Mouse (Mus musculus) CH12.LX (cell line): ENCODE results near the gene Hist1h1d.

Experiments used
- BHLHE40 ChIP-seq: IDR thresholded peaks from 2 replicates; pipeline ENCODE4 v1.6.1; 2011; ENCODE audit warnings: mild to moderate bottlenecking, low read depth, low read length, improper control_type of control experiment
- CHD2 ChIP-seq: IDR thresholded peaks from 2 replicates; pipeline ENCODE4 v1.6.1; 2011; ENCODE audit warnings: low read length, improper control_type of control experiment
- CTCF ChIP-seq, 2 experiments: IDR thresholded peaks in 1 of 2; conservative IDR thresholded peaks in 1 of 2; 2 replicates each; pipeline ENCODE4 v1.5.1; 2011 to 2012; ENCODE audit warnings: low read depth in 2 of 2, low read length in 2 of 2, improper control_type of control experiment in 1 of 2, inconsistent platforms in 1 of 2, mild to moderate bottlenecking in 1 of 2, moderate library complexity in 1 of 2
- E2F4 ChIP-seq: IDR thresholded peaks from 2 replicates; pipeline ENCODE4 v1.6.1; 2011; ENCODE audit warnings: low read depth, low read length, improper control_type of control experiment; ENCODE audit not compliant: insufficient replicate concordance
- EP300 ChIP-seq: IDR thresholded peaks from 2 replicates; pipeline ENCODE4 v1.6.1; 2011; ENCODE audit warnings: low read length, improper control_type of control experiment
- GABPA ChIP-seq: IDR thresholded peaks from 2 replicates; pipeline ENCODE4 v1.6.1; 2012; ENCODE audit warnings: low read depth, low read length, improper control_type of control experiment, inconsistent platforms; ENCODE audit not compliant: insufficient replicate concordance
- HCFC1 ChIP-seq: IDR thresholded peaks from 2 replicates; pipeline ENCODE4 v1.6.1; 2012; ENCODE audit warnings: low read depth, mild to moderate bottlenecking, inconsistent platforms, low read length, improper control_type of control experiment
- MAFK ChIP-seq: IDR thresholded peaks from 2 replicates; pipeline ENCODE4 v1.6.1; 2011; ENCODE audit warnings: low read length, improper control_type of control experiment; ENCODE audit not compliant: insufficient replicate concordance
- NELFE ChIP-seq: IDR thresholded peaks from 2 replicates; pipeline ENCODE4 v1.6.1; 2011; ENCODE audit warnings: low read depth, low read length, improper control_type of control experiment
- POLR2A ChIP-seq: IDR thresholded peaks from 2 replicates; pipeline ENCODE4 v1.6.1; 2011; ENCODE audit warnings: low read depth, mild to moderate bottlenecking, improper control_type of control experiment, low read length
- RCOR1 ChIP-seq: conservative IDR thresholded peaks from 2 replicates; pipeline ENCODE4 v1.6.1; 2012; ENCODE audit warnings: low read depth, mild to moderate bottlenecking, inconsistent platforms, low read length, improper control_type of control experiment
- TCF12 ChIP-seq: IDR thresholded peaks from 2 replicates; pipeline ENCODE4 v1.6.1; 2014; ENCODE audit warnings: low read depth, mild to moderate bottlenecking, inconsistent platforms, low read length, improper control_type of control experiment
- USF1 ChIP-seq: IDR thresholded peaks from 2 replicates; pipeline ENCODE4 v1.6.1; 2014; ENCODE audit warnings: low read depth, mild to moderate bottlenecking, inconsistent platforms, low read length, improper control_type of control experiment
- ZNF384 ChIP-seq: IDR thresholded peaks from 2 replicates; pipeline ENCODE4 v1.6.1; 2012; ENCODE audit warnings: low read depth, low read length, improper control_type of control experiment, inconsistent platforms

DNA sequence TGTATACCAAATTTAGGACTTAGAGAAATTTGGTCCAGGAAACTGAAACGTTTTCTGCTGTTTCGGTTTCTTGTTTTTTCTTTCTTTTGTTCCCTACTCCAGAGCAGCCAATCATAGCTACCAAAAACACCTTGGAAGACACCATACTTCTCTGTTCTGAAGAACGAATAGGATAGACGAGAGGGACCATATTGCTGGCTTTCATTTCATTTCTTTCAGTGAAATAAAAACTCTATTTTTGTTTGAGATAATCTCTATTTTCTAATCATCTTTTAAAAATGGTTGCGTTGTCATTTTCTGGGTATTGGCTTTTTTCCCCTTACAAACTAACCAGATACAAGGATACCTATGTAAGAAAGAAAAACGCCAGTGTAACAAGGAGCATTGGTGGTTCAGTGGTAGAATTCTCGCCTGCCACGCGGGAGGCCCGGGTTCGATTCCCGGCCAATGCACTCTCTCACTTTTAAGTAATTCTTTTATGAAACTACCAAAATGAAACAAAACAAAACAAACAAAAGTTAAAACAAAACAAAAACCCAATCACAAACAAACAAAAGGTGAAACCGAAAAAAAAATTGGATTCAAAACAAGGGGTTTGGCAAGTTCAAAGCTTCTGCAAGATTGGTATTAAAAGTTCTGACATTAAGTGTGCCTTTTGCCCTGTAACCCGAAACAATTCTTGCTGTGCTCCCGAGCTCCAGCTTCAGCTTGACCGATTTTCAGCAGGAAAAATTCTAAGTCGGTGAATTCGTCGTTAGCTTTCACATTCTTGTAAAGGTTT is 36.0 kb upstream of the Hist1h1d start:
- TF ChIP-seq HCFC1: no peak
- TF ChIP-seq CTCF (conservative IDR thresholded peaks at IDR 0.05 in 1 of 2, IDR thresholded peaks at IDR 0.05 in 1 of 2; ENCODE audit: low read depth in 2 of 2, low read length in 2 of 2): no peak
- peak; percentile 24; the same call in 1 of the 2 replicates for TF ChIP-seq ZNF384
- TF ChIP-seq RCOR1: no peak
- TF ChIP-seq MAFK: peak; percentile 96
- no peak for TF ChIP-seq USF1
- TF ChIP-seq EP300: no peak
- TF ChIP-seq POLR2A: no peak
- no peak for TF ChIP-seq TCF12
- no peak; the same call in 1 of the 2 replicates for TF ChIP-seq E2F4
- no peak for TF ChIP-seq CHD2
- TF ChIP-seq NELFE: no peak
- no peak for TF ChIP-seq BHLHE40
- TF ChIP-seq GABPA: no peak
